Mouse (Mus musculus) right cerebral cortex, postnatal 36 days (tissue): ENCODE results near the gene Ugt1a1.

Experiments
- DNase-seq, 2 experiments: peaks; one replicate each; pipeline ENCODE4 v3.0.0; 2022; ENCODE audit warnings: low spot score in 2 of 2, mixed read lengths in 1 of 2

Ugt1a1 gene

GRCm38 (mm10) chr1:88234248-88234610 is 22.5 kb downstream of the Ugt1a1 start:
- no peak for DNase-seq

GRCm38 (mm10) chr1:88234646-88235045 is 22.9 kb downstream of the Ugt1a1 start:
- no peak for DNase-seq

GRCm38 (mm10) chr1:88235046-88235893 is 23.5 kb downstream of the Ugt1a1 start:
- DNase-seq = no peak

GRCm38 (mm10) chr1:88235894-88236415 is 24.2 kb downstream of the Ugt1a1 start:
- DNase-seq = no peak

GRCm38 (mm10) chr1:88237311-88237710 is 25.6 kb downstream of the Ugt1a1 start:
- no peak for DNase-seq

GRCm38 (mm10) chr1:88238771-88239170 is 27.0 kb downstream of the Ugt1a1 start:
- DNase-seq = no peak

GRCm38 (mm10) chr1:88240072-88240471 is 28.3 kb downstream of the Ugt1a1 start:
- DNase-seq = no peak

GRCm38 (mm10) chr1:88240579-88240978 is 28.8 kb downstream of the Ugt1a1 start:
- DNase-seq = no peak

- no peak for DNase-seq
Observed at GRCm38 (mm10) chr1:88243861-88244260, 32.1 kb downstream of the Ugt1a1 start.

GRCm38 (mm10) chr1:88245881-88246280 is 34.1 kb downstream of the Ugt1a1 start:
- no peak for DNase-seq

GRCm38 (mm10) chr1:88246386-88246785 is 34.6 kb downstream of the Ugt1a1 start:
- DNase-seq = no peak

GRCm38 (mm10) chr1:88247660-88248059 is 35.9 kb downstream of the Ugt1a1 start:
- no peak for DNase-seq

- DNase-seq = no peak
Observed at GRCm38 (mm10) chr1:88248658-88249057, 36.9 kb downstream of the Ugt1a1 start.

- DNase-seq = no peak
Observed at GRCm38 (mm10) chr1:88249596-88249995, 37.8 kb downstream of the Ugt1a1 start.

- no peak for DNase-seq
Observed at GRCm38 (mm10) chr1:88250023-88250422, 38.3 kb downstream of the Ugt1a1 start.

- no peak for DNase-seq
Observed at GRCm38 (mm10) chr1:88253106-88253505, 41.3 kb downstream of the Ugt1a1 start.

- DNase-seq = no peak
Observed at GRCm38 (mm10) chr1:88253540-88253939, 41.8 kb downstream of the Ugt1a1 start.

- no peak for DNase-seq
Observed at GRCm38 (mm10) chr1:88254793-88255465, 43.2 kb downstream of the Ugt1a1 start.

GRCm38 (mm10) chr1:88255466-88255857 is 43.7 kb downstream of the Ugt1a1 start:
- DNase-seq = no peak

- DNase-seq = no peak
Observed at GRCm38 (mm10) chr1:88255989-88256754, 44.4 kb downstream of the Ugt1a1 start.

- DNase-seq = no peak
Observed at GRCm38 (mm10) chr1:88256886-88257663, 45.3 kb downstream of the Ugt1a1 start.
